Mouse (Mus musculus) kidney, embryonic 16.5 days (tissue): ENCODE data around the gene Irgc1. TPM values are rescaled to one million over a fixed set of nuclear protein-coding genes. Genes with fewer than 3 reads are reported as not detected.
A peak's percentile ranks its signal among the peaks of the same experiment; 100 is the strongest.

Source experiments
- ATAC-seq: fragments of 200-750 bp; cut with Nextera tagmentation; 2 replicates; pipeline ENCODE4 v1.8.0; 2017; ENCODE audit warnings: moderate TSS enrichment; ENCODE audit not compliant: low FRiP score, low TSS enrichment
- H3K27ac ChIP-seq: fragments of 300-500 bp; sonication (generic); 2 replicates; pipeline ENCODE4 v1.5.1; 2014; ENCODE audit warnings: low read length
- H3K27me3 ChIP-seq: fragments of 300-500 bp; sonication (generic); 2 replicates; pipeline ENCODE4 v1.6.1; 2014; ENCODE audit warnings: low read length, control low read depth, mixed read lengths; ENCODE audit not compliant: insufficient read depth
- H3K36me3 ChIP-seq: fragments of 300-500 bp; sonication (generic); 2 replicates; pipeline ENCODE4 v1.6.1; 2014; ENCODE audit warnings: low read length, control low read depth, mixed read lengths; ENCODE audit not compliant: insufficient read depth
- H3K4me1 ChIP-seq: fragments of 300-500 bp; sonication (generic); 2 replicates; pipeline ENCODE4 v1.6.1; 2014; ENCODE audit warnings: low read length, control low read depth, mixed read lengths; ENCODE audit not compliant: insufficient read depth
- H3K4me2 ChIP-seq: fragments of 300-500 bp; sonication (generic); replicated peaks from 2 replicates; pipeline ENCODE4 v1.6.1; 2014; ENCODE audit warnings: low read depth, low read length
- H3K4me3 ChIP-seq: fragments of 300-500 bp; sonication (generic); 2 replicates; pipeline ENCODE4 v1.5.1; 2014; ENCODE audit warnings: mild to moderate bottlenecking, low read length
- H3K9ac ChIP-seq: fragments of 300-500 bp; sonication (generic); replicated peaks from 2 replicates; pipeline ENCODE4 v1.6.1; 2014; ENCODE audit warnings: low read length
- H3K9me3 ChIP-seq: fragments of 300-500 bp; sonication (generic); 2 replicates; pipeline ENCODE4 v1.6.1; 2016; ENCODE audit warnings: low read length, control low read depth
- WGBS: fragments of 180-500 bp; shearing (Covaris S2); extraction: QIAGEN DNeasy Blood & Tissue Kit; methylation state at CpG from one replicate; pipeline ENCODE4 v1.1.7; 2014; 5-methylcytosine and 5-hydroxymethylcytosine counted together
- polyA plus RNA-seq: library from polyadenylated mRNA; unstranded; fragments of >200 nt; fragmentation: Nextera tagmentation; extraction: Ambion mirVana; gene quantifications from 2 replicates; pipeline ENCODE4 v1.2.1, GENCODE M21; 2015

The Irgc1 gene
- polyA plus RNA-seq, 1 experiment from 2014 or later: not detected

DNA sequence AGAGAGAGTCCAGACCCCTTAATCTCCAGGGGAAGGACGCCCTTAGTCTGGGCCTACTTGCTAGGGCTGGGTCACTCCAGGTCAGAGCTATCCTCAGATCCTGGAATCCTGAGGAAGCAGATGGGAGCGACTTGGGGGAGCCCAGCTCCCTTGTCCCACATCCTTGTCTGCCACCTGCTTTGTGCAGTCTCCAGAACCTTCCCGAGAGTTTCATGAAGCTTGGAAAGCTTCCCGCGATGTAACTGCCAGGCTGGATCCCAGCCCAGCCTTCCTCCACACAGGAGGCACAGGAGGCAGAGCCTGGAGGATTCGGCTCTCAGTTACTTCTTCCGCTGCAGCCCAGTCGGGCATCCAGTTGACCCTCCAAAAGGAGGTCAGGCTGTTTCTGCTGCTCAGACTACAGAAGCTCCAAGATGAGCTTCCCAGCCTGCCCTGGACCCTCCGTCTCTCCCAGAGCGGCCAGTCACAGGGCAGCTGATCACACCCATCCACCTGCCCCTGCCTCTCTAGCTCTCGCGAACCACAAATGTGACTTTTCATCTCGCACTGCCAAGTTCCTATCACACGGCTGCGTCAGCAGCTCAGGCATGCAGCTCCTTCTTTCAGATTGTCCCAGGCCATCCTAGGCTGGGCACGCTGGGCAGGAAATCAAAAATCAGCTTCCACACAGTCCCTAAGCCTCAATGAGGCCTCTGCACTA lies 22.5 kb downstream of the Irgc1 start:
- Histone ChIP-seq H3K27ac (no peak overlapping the region), H3K36me3 (no peaks in the 10 kb centered on the region), H3K4me1 (no peaks in the 10 kb centered on the region), H3K27me3 (no peaks in the 10 kb centered on the region), H3K9ac (no peak overlapping the region), H3K9me3 (peaks cover 6% of the 10 kb centered on the region; the same call in 1 of the 2 replicates), H3K4me2 (no peak overlapping the region), H3K4me3 (no peak overlapping the region)
- WGBS: 58% methylated on average over 16 of the region's 16 CpGs
- no peak for ATAC-seq

- H3K27ac ChIP-seq: no peak overlapping the region
- H3K9ac ChIP-seq: no peak overlapping the region
- no peaks in the 10 kb centered on the region for H3K36me3 ChIP-seq
- H3K9me3 ChIP-seq: peaks cover 6% of the 10 kb centered on the region; the same call in 1 of the 2 replicates
- no peak overlapping the region for H3K4me3 ChIP-seq
- 87% methylated on average over 5 of the region's 5 CpGs for WGBS
- H3K4me2 ChIP-seq: no peak overlapping the region
- H3K27me3 ChIP-seq: no peaks in the 10 kb centered on the region
- ATAC-seq: no peak
- 0 out of 2 replicates have a peak, but pooled peaks cover 7% of the 10 kb centered on the region for H3K4me1 ChIP-seq
These were observed 23.4 kb downstream of the Irgc1 start for GRCm38 (mm10) chr7:24428725-24429124.

DNA sequence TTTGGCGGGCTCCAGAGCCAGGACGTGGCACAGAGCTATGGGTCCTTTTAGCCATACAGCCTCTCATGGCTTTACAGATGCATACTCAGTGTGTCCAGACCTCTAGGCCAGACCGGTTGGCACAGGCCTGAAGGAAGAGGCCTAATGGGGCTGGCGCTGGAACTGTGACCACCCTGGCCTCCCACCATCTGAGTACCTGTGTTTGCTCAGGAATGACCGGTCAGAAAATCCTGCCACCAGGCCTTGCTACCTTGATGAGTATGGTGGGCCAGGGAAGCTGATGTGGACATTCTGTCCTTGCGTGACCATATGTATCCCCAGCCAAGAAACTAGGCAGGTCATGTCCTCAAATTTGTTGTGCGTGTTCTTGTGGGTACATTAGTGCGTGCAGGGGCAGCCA lies 24.9 kb downstream of the Irgc1 start:
- H3K9ac ChIP-seq: no peak overlapping the region
- ATAC-seq: no peak
- no peak overlapping the region for H3K4me3 ChIP-seq
- H3K36me3 ChIP-seq: no peaks in the 10 kb centered on the region
- no peaks in the 10 kb centered on the region for H3K27me3 ChIP-seq
- no peaks in the 10 kb centered on the region for H3K9me3 ChIP-seq
- no peak overlapping the region for H3K27ac ChIP-seq
- WGBS: 96% methylated on average over 8 of the region's 8 CpGs
- no peak overlapping the region for H3K4me2 ChIP-seq
- 0 out of 2 replicates have a peak, but pooled peaks cover 9% of the 10 kb centered on the region for H3K4me1 ChIP-seq

DNA sequence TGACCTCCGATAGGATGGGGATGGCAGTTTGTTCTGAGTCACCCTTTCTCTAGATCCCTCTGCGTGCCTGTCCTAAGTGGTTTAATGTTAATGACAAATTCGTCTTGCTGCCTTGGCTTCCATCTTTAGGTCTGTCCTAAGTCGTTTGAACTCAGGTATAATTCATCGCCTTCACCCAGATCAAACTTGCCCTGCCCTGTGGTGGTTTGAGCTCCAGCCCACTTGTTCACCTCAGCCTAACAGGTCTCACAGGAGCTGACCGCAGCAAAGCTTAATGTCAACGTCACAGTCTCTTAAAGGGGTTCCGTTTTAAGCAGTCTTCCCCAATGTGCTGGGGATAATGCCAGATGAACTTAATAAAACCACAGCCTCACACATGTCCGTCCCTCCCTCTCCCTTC lies 26.2 kb downstream of the Irgc1 start:
- H3K4me2 ChIP-seq: no peak overlapping the region
- 0 out of 2 replicates have a peak, but pooled peaks cover 9% of the 10 kb centered on the region for H3K4me1 ChIP-seq
- no peaks in the 10 kb centered on the region for H3K27me3 ChIP-seq
- no peak overlapping the region for H3K4me3 ChIP-seq
- ATAC-seq: no peak
- peaks cover 5% of the 10 kb centered on the region; the same call in 1 of the 2 replicates for H3K36me3 ChIP-seq
- no peak overlapping the region for H3K9ac ChIP-seq
- 82% methylated on average over 9 of the region's 9 CpGs for WGBS
- H3K9me3 ChIP-seq: no peaks in the 10 kb centered on the region
- no peak overlapping the region for H3K27ac ChIP-seq

- H3K27me3 ChIP-seq: no peaks in the 10 kb centered on the region
- no peaks in the 10 kb centered on the region for H3K9me3 ChIP-seq
- H3K4me1 ChIP-seq: 0 out of 2 replicates have a peak, but pooled peaks cover 9% of the 10 kb centered on the region
- peaks cover 12% of the 10 kb centered on the region; the same call in 1 of the 2 replicates for H3K36me3 ChIP-seq
- WGBS: 64% methylated on average over 12 of the region's 12 CpGs
- H3K9ac ChIP-seq: no peak overlapping the region
- peak; percentile 63 for ATAC-seq
- no peak overlapping the region for H3K4me3 ChIP-seq
- no peak overlapping the region for H3K4me2 ChIP-seq
- H3K27ac ChIP-seq: 0 out of 2 replicates have a peak overlapping the region, but pooled peaks have one; percentile 11
These were observed 28.0 kb downstream of the Irgc1 start for GRCm38 (mm10) chr7:24423956-24424732.

DNA sequence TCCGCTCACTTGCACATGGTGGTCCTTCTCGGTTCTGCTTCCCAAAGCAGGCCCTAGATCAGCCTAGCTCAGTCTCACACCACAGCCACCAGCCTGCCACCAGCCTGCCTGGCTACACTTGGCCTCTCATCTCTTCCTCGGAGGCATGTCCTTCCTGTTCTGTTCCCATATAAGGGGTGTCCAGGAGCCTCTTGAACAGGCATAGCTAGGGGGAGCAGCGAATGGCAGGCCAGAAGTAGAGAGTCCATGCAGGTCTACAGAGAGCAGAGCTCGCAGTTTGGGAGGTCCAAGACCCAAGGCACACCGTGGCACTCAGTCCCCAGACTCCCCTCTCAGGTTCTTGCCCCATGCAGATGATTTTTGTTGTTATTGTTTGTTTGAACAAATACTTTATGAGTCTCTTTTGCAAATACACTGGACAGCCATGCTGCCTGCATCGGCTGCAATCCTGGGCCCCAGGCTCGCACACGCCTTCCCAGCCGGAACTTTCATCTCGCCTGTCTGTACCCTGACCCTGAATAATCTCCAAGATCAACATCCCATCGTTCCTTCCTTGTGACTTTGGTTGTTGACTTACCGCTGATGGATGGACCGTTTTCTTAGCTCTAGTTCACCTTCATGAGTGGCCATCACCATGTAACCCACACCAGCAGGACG lies 28.9 kb downstream of the Irgc1 start:
- Histone ChIP-seq H3K27ac (no peak overlapping the region), H3K9ac (no peak overlapping the region), H3K4me3 (no peak overlapping the region), H3K4me1 (0 out of 2 replicates have a peak, but pooled peaks cover 9% of the 10 kb centered on the region), H3K9me3 (no peaks in the 10 kb centered on the region), H3K36me3 (peaks cover 12% of the 10 kb centered on the region; the same call in 1 of the 2 replicates), H3K27me3 (no peaks in the 10 kb centered on the region), H3K4me2 (no peak overlapping the region)
- no peak for ATAC-seq
- 76% methylated on average over 15 of the region's 15 CpGs for WGBS

DNA sequence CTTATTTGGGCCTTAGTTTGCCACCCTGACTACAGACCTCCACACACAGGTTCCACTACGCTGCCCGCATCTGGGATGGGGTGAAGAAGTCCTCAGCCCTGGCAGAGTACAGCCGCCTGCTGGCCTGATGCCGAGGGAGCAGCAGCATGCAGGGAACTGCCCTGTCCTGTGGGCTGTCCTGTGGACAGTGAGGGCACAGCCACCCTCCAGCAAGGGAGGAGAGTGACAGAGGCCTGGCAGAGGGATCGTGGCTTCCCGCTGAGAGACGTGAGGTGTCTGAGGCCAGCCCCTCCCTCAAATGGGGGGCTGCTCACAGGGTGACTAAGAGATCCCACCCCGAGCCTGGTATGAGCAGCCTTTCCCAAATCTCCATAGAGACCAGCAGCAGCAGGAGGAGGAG lies 29.8 kb downstream of the Irgc1 start:
- Histone ChIP-seq H3K9me3 (no peaks in the 10 kb centered on the region), H3K9ac (no peak overlapping the region), H3K4me1 (0 out of 2 replicates have a peak, but pooled peaks cover 9% of the 10 kb centered on the region), H3K27me3 (no peaks in the 10 kb centered on the region), H3K4me2 (no peak overlapping the region), H3K4me3 (no peak overlapping the region), H3K27ac (no peak overlapping the region), H3K36me3 (peaks cover 12% of the 10 kb centered on the region; the same call in 1 of the 2 replicates)
- 0 out of 2 replicates have a peak, but pooled peaks have one; percentile 14 for ATAC-seq
- WGBS: 84% methylated on average over 8 of the region's 8 CpGs

GRCm38 (mm10) chr7:24421648-24422047 lies 30.4 kb downstream of the Irgc1 start:
- WGBS: 72% methylated on average over 7 of the region's 7 CpGs
- no peak for ATAC-seq

DNA sequence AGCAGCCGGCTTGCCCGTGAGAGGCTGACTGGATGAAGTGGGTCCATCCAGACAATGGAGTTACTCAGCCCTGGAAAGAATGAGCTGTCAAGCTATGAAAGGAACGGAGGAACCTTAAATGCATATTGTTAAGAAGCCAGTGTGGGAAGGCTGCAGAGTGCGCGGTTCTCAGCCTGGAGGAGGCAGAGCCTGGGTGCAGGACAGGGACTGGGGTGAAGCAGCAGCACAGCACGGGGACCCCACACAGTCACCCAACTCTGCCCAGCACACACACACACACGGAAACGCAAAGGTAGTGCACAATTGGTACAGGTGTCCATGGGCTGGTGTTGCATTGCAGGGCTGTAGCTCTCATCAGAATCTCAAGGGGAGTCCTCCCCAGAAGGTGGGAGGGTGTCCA lies 32.5 kb downstream of the Irgc1 start:
- H3K9me3 ChIP-seq: no peaks in the 10 kb centered on the region
- no peak overlapping the region for H3K4me3 ChIP-seq
- H3K4me2 ChIP-seq: no peak overlapping the region
- ATAC-seq: no peak
- H3K4me1 ChIP-seq: 0 out of 2 replicates have a peak, but pooled peaks cover 9% of the 10 kb centered on the region
- peaks cover 32% of the 10 kb centered on the region for H3K36me3 ChIP-seq
- no peak overlapping the region for H3K9ac ChIP-seq
- WGBS: 91% methylated on average over 8 of the region's 8 CpGs
- H3K27ac ChIP-seq: no peak overlapping the region
- H3K27me3 ChIP-seq: no peaks in the 10 kb centered on the region

More at GRCm38 (mm10) chr7:24421648-24422047, 30.4 kb downstream of the Irgc1 start:
- no peak overlapping the region for H3K4me2 ChIP-seq
- H3K4me3 ChIP-seq: no peak overlapping the region
- H3K27me3 ChIP-seq: no peaks in the 10 kb centered on the region
- H3K9me3 ChIP-seq: no peaks in the 10 kb centered on the region
- H3K4me1 ChIP-seq: 0 out of 2 replicates have a peak, but pooled peaks cover 9% of the 10 kb centered on the region
- no peak overlapping the region for H3K27ac ChIP-seq
- H3K36me3 ChIP-seq: peaks cover 16% of the 10 kb centered on the region; the same call in 1 of the 2 replicates
- H3K9ac ChIP-seq: no peak overlapping the region
